Mouse (Mus musculus): ENCODE measurements around the gene Idi1. TPM values are rescaled to one million over a fixed set of nuclear protein-coding genes. Genes with fewer than 3 reads are reported as not detected.
"Not testable (repeated sequence)": the region's sequence is repeated elsewhere in the genome, so short reads cannot be mapped to it uniquely, and the experiment has no call there.

Idi1 gene
- polyA plus RNA-seq, 1 experiment from 2014 or later = 39.0 TPM

DNA sequence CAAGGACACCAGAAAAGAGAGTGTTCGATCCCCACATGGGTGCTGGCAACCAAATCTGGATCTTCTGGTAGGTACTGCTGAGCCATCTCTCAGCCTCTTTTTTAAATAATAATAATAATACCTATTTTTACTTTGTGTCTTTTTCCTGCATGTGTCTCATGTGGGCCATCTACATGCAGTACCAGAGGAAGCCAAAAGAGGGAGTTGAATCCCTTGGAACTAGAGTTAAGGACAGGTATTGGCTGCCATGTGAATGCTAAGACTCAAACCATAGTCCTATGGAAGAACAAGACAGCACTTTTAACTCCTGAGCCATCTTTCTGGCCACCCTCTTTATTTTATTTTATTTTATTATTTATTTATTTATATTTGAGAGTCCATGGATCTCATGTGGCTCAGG lies 3.3 kb downstream of the Idi1 start:
- Histone ChIP-seq H3K9ac (ENCODE audit: low read length) (no peak overlapping the region), H3K4me1 (ENCODE audit: control insufficient read depth in 2 of 2, insufficient read depth in 2 of 2, low read length in 2 of 2) (0 out of 4 replicates have a peak, but pooled peaks cover 0 to 3% of the 10 kb centered on the region in 2 experiments), H3K27me3 (ENCODE audit: control insufficient read depth, insufficient read depth, low read length) (no peaks in the 10 kb centered on the region), H3K36me3 (ENCODE audit: control insufficient read depth, insufficient read depth, low read length) (peaks cover 25% of the 10 kb centered on the region), H3K4me2 (ENCODE audit: low read length) (no peak overlapping the region), H3K27ac (replicated peaks in 1 of 2; ENCODE audit: control insufficient read depth in 1 of 2, insufficient read depth in 1 of 2, low read depth in 2 of 2, low read length in 2 of 2) (no peak overlapping the region), H3K9me3 (ENCODE audit: control insufficient read depth, low read length) (no peaks in the 10 kb centered on the region), H3K4me3 (ENCODE audit: control insufficient read depth in 1 of 2, insufficient read depth in 1 of 2, low read depth in 1 of 2, low read length in 2 of 2) (no peak overlapping the region)
- ATAC-seq (ENCODE audit: insufficient number of reproducible peaks, insufficient read depth, low FRiP score, low read depth) = no peak
- WGBS = 97% methylated on average over 1 of the region's 1 CpGs

DNA sequence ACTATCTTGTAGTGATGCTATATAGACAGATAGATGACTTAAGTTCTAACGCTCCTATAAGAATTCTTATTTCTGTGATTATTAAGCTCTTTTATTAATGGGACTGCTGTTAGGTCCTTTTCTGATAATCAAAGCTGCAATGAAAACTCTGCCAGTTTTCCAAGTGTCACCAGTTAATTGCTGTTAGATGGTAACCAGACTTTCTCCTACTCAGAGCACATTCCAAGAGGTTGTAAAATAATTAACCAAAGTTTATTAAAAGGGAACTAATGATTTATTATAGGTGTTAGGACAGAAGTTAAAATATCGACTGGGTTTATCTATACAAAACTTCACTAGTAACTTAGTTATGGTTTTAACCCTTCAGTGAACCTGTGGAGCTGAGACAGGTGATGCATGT lies 20.7 kb downstream of the Idi1 start:
- not testable (repeated sequence) for ATAC-seq (ENCODE audit: insufficient number of reproducible peaks, insufficient read depth, low FRiP score, low read depth); H3K4me2 ChIP-seq (ENCODE audit: low read length); H3K27me3 ChIP-seq (ENCODE audit: control insufficient read depth, insufficient read depth, low read length); H3K27ac ChIP-seq (replicated peaks in 1 of 2; ENCODE audit: control insufficient read depth in 1 of 2, insufficient read depth in 1 of 2, low read depth in 2 of 2, low read length in 2 of 2); H3K4me3 ChIP-seq (ENCODE audit: control insufficient read depth in 1 of 2, insufficient read depth in 1 of 2, low read depth in 1 of 2, low read length in 2 of 2); H3K4me1 ChIP-seq (ENCODE audit: control insufficient read depth in 2 of 2, insufficient read depth in 2 of 2, low read length in 2 of 2); H3K36me3 ChIP-seq (ENCODE audit: control insufficient read depth, insufficient read depth, low read length); H3K9ac ChIP-seq (ENCODE audit: low read length)
- H3K9me3 ChIP-seq (ENCODE audit: control insufficient read depth, low read length) = peaks cover 18% of the 10 kb centered on the region
- 85% methylated on average over 2 of the region's 2 CpGs for WGBS

DNA sequence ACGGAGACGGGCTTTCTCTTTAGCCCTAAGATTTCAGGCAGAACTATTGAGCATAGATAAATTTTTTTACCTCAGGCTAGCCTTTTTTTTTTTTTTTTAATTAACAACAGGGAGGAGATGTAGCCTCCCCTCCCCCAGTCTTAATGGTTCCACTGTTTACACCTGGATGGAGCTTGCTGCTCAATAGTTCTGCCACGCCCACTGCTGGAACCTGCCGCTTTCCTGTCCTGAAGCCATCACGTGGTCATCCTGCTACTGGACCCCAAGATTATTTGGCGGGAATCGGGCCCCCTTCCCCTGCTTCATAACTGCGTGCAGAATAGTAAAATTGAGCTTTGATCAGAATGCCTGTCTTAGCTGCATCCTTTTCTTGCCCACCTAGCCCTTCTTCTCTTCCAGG lies 28.6 kb downstream of the Idi1 start:
- ATAC-seq (ENCODE audit: insufficient number of reproducible peaks, insufficient read depth, low FRiP score, low read depth); H3K27ac ChIP-seq (replicated peaks in 1 of 2; ENCODE audit: control insufficient read depth in 1 of 2, insufficient read depth in 1 of 2, low read depth in 2 of 2, low read length in 2 of 2); H3K27me3 ChIP-seq (ENCODE audit: control insufficient read depth, insufficient read depth, low read length); H3K9ac ChIP-seq (ENCODE audit: low read length); H3K9me3 ChIP-seq (ENCODE audit: control insufficient read depth, low read length); H3K4me3 ChIP-seq (ENCODE audit: control insufficient read depth in 1 of 2, insufficient read depth in 1 of 2, low read depth in 1 of 2, low read length in 2 of 2); H3K4me2 ChIP-seq (ENCODE audit: low read length); H3K4me1 ChIP-seq (ENCODE audit: control insufficient read depth in 2 of 2, insufficient read depth in 2 of 2, low read length in 2 of 2); H3K36me3 ChIP-seq (ENCODE audit: control insufficient read depth, insufficient read depth, low read length): not testable (repeated sequence)
- 84% methylated on average over 8 of the region's 8 CpGs for WGBS

DNA sequence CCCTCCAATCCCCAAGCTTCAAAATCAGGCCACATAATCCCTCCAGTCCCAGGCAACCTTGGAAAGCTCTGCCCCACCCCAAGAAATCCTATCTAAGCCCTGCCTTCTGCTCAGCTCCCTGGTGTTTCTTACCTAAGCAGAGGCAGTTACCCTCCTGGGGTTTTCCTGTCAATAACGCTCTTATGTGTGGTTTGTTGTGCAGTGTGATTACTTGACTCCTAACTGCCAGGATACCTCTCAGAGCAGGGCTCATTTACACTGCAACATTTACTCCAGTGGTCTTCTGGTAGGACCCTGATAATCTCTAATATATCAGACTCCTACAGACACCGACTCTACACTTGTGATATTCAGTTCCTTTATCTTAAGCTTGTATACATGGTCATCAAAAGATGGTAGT lies 48.2 kb downstream of the Idi1 start:
- H3K9ac ChIP-seq (ENCODE audit: low read length) = no peak overlapping the region
- no peaks in the 10 kb centered on the region for H3K27me3 ChIP-seq (ENCODE audit: control insufficient read depth, insufficient read depth, low read length)
- H3K4me2 ChIP-seq (ENCODE audit: low read length) = no peak overlapping the region
- 43% methylated on average over 2 of the region's 2 CpGs for WGBS
- no peak overlapping the region for H3K27ac ChIP-seq (replicated peaks in 1 of 2; ENCODE audit: control insufficient read depth in 1 of 2, insufficient read depth in 1 of 2, low read depth in 2 of 2, low read length in 2 of 2)
- no peak overlapping the region for H3K4me3 ChIP-seq (ENCODE audit: control insufficient read depth in 1 of 2, insufficient read depth in 1 of 2, low read depth in 1 of 2, low read length in 2 of 2)
- no peaks in the 10 kb centered on the region for H3K9me3 ChIP-seq (ENCODE audit: control insufficient read depth, low read length)
- no peaks in the 10 kb centered on the region for H3K36me3 ChIP-seq (ENCODE audit: control insufficient read depth, insufficient read depth, low read length)
- ATAC-seq (ENCODE audit: insufficient number of reproducible peaks, insufficient read depth, low FRiP score, low read depth) = no peak
- H3K4me1 ChIP-seq (ENCODE audit: control insufficient read depth in 2 of 2, insufficient read depth in 2 of 2, low read length in 2 of 2) = no peaks in the 10 kb centered on the region

DNA sequence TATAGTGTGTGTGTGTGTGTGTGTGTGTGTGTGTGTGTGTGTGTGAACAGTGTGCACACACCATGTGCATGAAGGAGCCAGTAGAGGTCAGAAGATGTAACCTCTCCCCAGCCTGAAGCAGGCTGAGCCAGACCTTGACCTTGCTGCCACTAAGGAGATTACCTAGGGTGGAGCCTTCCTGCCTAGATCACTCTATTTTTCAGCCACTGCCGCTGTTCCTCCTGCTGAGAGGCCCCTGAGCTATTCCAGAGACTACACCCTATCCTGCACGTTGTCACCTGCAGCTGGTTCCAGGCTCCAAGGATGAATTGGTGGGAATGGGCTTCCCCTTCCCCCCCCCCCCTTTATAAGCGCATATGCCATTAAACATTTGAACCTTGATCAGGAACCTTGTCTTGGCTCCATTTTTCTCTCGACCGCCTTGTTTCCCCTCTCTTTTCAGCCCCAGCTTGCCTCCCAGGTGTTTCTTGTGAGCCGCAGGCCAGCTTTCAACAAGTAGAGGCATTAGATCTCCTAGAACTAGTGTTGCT lies 52.4 kb downstream of the Idi1 start:
- H3K27me3 ChIP-seq (ENCODE audit: control insufficient read depth, insufficient read depth, low read length); H3K27ac ChIP-seq (replicated peaks in 1 of 2; ENCODE audit: control insufficient read depth in 1 of 2, insufficient read depth in 1 of 2, low read depth in 2 of 2, low read length in 2 of 2); H3K4me3 ChIP-seq (ENCODE audit: control insufficient read depth in 1 of 2, insufficient read depth in 1 of 2, low read depth in 1 of 2, low read length in 2 of 2); H3K4me2 ChIP-seq (ENCODE audit: low read length); H3K36me3 ChIP-seq (ENCODE audit: control insufficient read depth, insufficient read depth, low read length); H3K4me1 ChIP-seq (ENCODE audit: control insufficient read depth in 2 of 2, insufficient read depth in 2 of 2, low read length in 2 of 2); ATAC-seq (ENCODE audit: insufficient number of reproducible peaks, insufficient read depth, low FRiP score, low read depth); H3K9ac ChIP-seq (ENCODE audit: low read length); H3K9me3 ChIP-seq (ENCODE audit: control insufficient read depth, low read length): not testable (repeated sequence)
- 72% methylated on average over 6 of the region's 6 CpGs for WGBS

DNA sequence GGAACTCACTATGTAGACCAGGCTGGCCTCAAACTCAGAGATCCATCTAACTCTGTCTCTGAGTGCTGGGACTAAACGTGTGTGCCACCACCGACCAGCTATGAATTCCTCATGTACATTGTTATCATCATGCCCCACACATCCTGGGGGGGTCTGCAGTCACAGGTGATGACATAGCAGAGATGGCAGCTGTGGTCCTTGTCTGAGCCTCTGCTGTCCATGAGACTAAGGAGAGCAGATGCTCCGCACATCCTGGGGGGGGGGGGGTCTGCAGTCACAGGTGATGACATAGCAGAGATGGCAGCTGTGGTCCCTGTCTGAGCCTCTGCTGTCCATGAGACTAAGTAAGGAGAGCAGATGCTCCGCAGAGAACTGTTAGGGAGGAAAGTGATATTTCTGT lies 55.8 kb downstream of the Idi1 start:
- not testable (repeated sequence) for H3K9me3 ChIP-seq (ENCODE audit: control insufficient read depth, low read length); H3K4me3 ChIP-seq (ENCODE audit: control insufficient read depth in 1 of 2, insufficient read depth in 1 of 2, low read depth in 1 of 2, low read length in 2 of 2); H3K36me3 ChIP-seq (ENCODE audit: control insufficient read depth, insufficient read depth, low read length); H3K27ac ChIP-seq (replicated peaks in 1 of 2; ENCODE audit: control insufficient read depth in 1 of 2, insufficient read depth in 1 of 2, low read depth in 2 of 2, low read length in 2 of 2); H3K4me1 ChIP-seq (ENCODE audit: control insufficient read depth in 2 of 2, insufficient read depth in 2 of 2, low read length in 2 of 2); ATAC-seq (ENCODE audit: insufficient number of reproducible peaks, insufficient read depth, low FRiP score, low read depth); H3K4me2 ChIP-seq (ENCODE audit: low read length); H3K9ac ChIP-seq (ENCODE audit: low read length); H3K27me3 ChIP-seq (ENCODE audit: control insufficient read depth, insufficient read depth, low read length)
- 66% methylated on average over 4 of the region's 4 CpGs for WGBS

DNA sequence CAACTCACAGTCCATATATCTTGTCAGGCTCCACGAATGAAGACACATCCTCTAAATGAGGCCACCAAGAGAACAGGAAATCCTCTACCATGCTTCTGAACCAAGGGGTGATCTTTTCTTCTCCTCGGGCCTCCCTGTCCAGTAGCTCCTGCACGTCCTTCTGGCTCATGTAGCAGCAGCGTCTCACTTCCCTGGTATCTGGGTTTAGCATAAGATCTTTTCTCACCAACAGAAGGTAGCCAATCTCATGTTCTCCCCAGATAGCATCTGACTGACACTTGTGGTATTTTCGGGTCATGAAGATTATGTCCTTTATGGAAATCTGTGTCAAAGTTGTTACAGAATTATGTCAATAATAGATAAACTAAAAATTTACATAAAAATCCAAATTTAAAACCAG lies 56.4 kb downstream of the Idi1 start:
- H3K9me3 ChIP-seq (ENCODE audit: control insufficient read depth, low read length); H3K36me3 ChIP-seq (ENCODE audit: control insufficient read depth, insufficient read depth, low read length); H3K9ac ChIP-seq (ENCODE audit: low read length); H3K27me3 ChIP-seq (ENCODE audit: control insufficient read depth, insufficient read depth, low read length); H3K4me2 ChIP-seq (ENCODE audit: low read length); H3K27ac ChIP-seq (replicated peaks in 1 of 2; ENCODE audit: control insufficient read depth in 1 of 2, insufficient read depth in 1 of 2, low read depth in 2 of 2, low read length in 2 of 2); H3K4me3 ChIP-seq (ENCODE audit: control insufficient read depth in 1 of 2, insufficient read depth in 1 of 2, low read depth in 1 of 2, low read length in 2 of 2); H3K4me1 ChIP-seq (ENCODE audit: control insufficient read depth in 2 of 2, insufficient read depth in 2 of 2, low read length in 2 of 2); ATAC-seq (ENCODE audit: insufficient number of reproducible peaks, insufficient read depth, low FRiP score, low read depth): not testable (repeated sequence)
- WGBS = 33% methylated on average over 1 of the region's 5 CpGs
